Mouse (Mus musculus): ENCODE data around the gene Ldhc. TPM values are rescaled to one million over a fixed set of nuclear protein-coding genes. Genes with fewer than 3 reads are reported as not detected.
A peak's percentile ranks its signal among the peaks of the same experiment; 100 is the strongest.

Ldhc gene
- total RNA-seq, 2 experiments from 2014 or later, result not detected

- DNase-seq (ENCODE audit: low spot score in 2 of 2), result no peak
Measured at GRCm38 (mm10) chr7:46916376-46916775, 55.4 kb downstream of the Ldhc start.

- DNase-seq (ENCODE audit: low spot score in 2 of 2), result no peak
Measured at GRCm38 (mm10) chr7:46918678-46919371, 57.8 kb downstream of the Ldhc start.

DNA sequence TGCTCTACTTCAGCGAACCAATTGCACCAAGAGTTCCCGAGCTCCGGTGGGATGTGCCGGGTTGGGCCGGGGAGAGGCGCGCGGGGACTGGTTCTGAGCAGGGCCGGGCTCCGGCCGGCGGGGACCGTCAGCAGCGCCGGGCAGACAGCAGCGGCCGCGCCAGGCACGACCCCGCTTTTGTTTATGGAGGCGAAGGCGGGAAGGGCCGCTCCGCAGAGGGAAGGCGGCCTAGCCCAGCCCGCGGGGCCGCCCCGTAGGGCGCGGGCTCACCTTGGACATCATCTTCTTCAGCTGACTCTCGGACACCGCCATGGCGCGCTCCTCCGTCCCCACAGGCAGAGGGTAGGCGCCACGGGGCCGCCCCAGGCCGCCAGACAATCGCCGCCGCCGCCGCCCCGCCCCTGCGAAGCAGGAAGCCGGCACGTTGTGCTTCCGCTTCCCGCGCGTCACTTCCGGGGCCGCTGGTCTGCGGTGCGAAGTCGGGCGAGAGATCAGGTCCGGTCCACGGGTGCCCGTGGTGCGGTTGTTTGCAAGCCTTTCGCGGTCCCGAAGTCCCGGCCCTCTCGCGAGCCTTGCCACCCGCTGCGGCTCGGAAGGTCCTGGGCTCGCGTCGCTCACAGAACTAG lies 58.7 kb downstream of the Ldhc start, which contains the start of gene Tsg101:
Gene Tsg101 (minus strand): TSS at position 419 of the 626 bp plus-strand sequence.
- peak; percentile 86 to 91 for DNase-seq (ENCODE audit: low spot score in 2 of 2)

DNA sequence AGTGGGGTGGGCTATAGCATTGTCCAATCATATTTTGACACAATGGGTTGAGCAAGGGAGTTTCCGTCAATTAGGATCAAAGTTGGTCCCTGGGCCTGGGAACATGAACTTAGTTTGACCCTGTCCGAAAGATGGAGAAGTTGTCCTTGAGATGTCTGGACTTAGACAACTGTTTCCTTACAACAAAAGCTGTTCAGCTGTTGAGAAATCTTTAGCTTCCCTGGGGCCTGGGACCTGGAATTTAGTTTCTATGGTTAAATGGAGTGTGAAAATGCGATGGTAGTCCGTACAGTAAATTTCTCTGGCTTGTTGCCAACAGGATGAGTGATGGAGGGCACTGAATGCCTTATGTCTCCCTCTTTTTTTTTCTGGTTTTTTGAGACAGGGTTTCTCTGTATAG lies 61.1 kb downstream of the Ldhc start:
- no peak for DNase-seq (ENCODE audit: low spot score in 2 of 2)

Other genes with a start within 250 kb of the Ldhc start
- gene Sergef, start 221.4 kb upstream of the Ldhc start, total RNA-seq (2021), result 10 to 100 TPM; 47.9 to 50.8 TPM
- under 1 TPM in 1 of 2 experiments, not detected in 1; 0.23 TPM for gene Tph1, start 188.7 kb upstream of the Ldhc start, total RNA-seq (2021)
- 10 to 100 TPM; 10.1 to 10.6 TPM for gene Saal1, start 150.5 kb upstream of the Ldhc start, total RNA-seq (2021)
- not detected for gene Saa3, start 145.5 kb upstream of the Ldhc start, total RNA-seq (2021)
- gene Saa4, start 128.6 kb upstream of the Ldhc start, total RNA-seq (2021), result not detected
- not detected for gene Saa1, start 118.2 kb upstream of the Ldhc start, total RNA-seq (2021)
- not detected for gene Saa2, start 109.4 kb upstream of the Ldhc start, total RNA-seq (2021)
- gene Hps5, start 65.1 kb upstream of the Ldhc start, total RNA-seq (2021), result 10 to 100 TPM; 14.4 to 15.1 TPM
- 10 to 100 TPM; 39.7 to 41.8 TPM for gene Gtf2h1, start 65.1 kb upstream of the Ldhc start, total RNA-seq (2021)
- 100 to 1,000 TPM; 296 to 308 TPM for gene Ldha, start 19.7 kb upstream of the Ldhc start, total RNA-seq (2021)
- 10 to 100 TPM; 70.7 to 72.3 TPM for gene Tsg101, start 58.8 kb downstream of the Ldhc start, total RNA-seq (2021)
- gene Uevld, start 97.3 kb downstream of the Ldhc start, total RNA-seq (2021), result 10 to 100 TPM; 14.3 to 16.4 TPM
- not detected for gene Gm9999, start 122.4 kb downstream of the Ldhc start, total RNA-seq (2021)
- gene Spty2d1, start 147.2 kb downstream of the Ldhc start, total RNA-seq (2021), result 10 to 100 TPM; 18.7 to 20.4 TPM
- gene Tmem86a, start 189.4 kb downstream of the Ldhc start, total RNA-seq (2021), result 10 to 100 TPM in 1 of 2 experiments, 1 to 10 TPM in 1; 9.4 to 11.7 TPM